Mouse (Mus musculus): ENCODE results near the gene Asic4. TPM values are rescaled to one million over a fixed set of nuclear protein-coding genes. Genes with fewer than 3 reads are reported as not detected.

Asic4 gene
- polyA plus RNA-seq, 1 experiment from 2014 or later = 0.65 TPM

DNA sequence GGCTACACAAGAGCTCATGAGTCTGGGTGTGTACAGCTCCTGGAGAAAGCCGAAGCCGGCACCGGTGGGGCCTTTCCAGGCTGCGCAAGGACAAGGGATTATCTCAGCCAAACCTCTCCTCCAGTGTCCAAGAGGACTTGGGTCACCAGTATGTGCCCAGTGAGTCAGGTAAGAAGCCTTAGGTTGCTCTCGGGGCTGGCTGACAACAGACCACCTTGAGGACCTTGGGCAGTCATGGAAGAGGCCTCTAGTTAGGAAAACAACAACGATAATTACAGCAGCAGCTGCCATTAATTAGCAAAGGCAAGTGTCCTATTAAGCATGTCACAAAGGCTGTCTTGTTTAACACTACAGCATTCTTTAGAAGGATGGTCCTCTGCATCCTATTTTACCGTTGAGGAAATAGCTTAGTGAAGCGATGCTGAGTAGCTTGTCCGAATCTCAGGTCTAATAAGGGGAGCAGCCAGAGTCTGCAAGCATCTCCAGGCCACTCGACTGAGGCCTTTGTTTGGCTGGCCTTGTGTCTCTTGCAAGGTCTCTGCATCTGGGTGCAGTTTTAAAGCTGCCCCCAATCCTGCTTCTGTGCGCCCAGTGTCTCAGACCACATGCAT lies 26.4 kb upstream of the Asic4 start:
- no peak overlapping the region for H3K27ac ChIP-seq
- 55% methylated on average over 11 of the region's 11 CpGs for WGBS
- ATAC-seq (ENCODE audit: low FRiP score, low read depth) = no peak
- no peak overlapping the region for H3K4me3 ChIP-seq
- peaks cover 11% of the 10 kb centered on the region for H3K36me3 ChIP-seq
- no peaks in the 10 kb centered on the region for H3K9me3 ChIP-seq
- H3K9ac ChIP-seq = no peak overlapping the region
- H3K4me1 ChIP-seq = peaks cover 23% of the 10 kb centered on the region
- H3K4me2 ChIP-seq (replicated peaks) = no peak overlapping the region
- H3K27me3 ChIP-seq = peaks cover 62% of the 10 kb centered on the region

DNA sequence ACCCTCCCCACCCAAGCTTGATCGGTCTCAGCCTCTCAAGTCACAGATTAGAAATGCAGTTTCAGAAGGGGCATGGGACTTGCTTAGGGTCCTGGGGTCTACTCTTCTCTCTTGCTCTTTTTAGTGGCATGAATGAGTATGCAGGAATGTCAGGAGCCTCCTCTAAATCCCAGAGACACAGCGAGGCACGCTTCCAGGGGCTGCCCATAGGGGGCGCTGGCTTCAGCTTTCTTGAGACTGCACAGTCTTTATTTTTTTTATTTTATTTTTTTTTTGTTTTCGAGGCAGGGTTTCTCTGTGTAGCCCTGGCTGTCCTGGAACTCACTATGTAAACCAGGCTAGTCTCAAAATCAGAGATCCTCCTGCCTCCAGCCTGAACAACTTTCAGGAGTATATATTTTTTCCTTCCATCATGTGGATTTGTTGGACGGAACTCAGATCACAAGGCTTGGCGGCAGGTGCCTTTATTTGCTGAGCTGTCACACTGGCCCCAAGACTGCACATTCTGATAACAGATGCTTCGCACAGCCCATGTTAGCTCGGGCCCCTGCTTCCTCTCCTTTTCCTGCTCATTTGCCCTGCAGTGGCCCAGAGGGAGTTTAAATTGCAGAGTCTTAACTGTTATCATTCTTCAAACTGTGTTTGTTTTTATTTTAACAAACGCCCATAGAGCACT lies 24.3 kb upstream of the Asic4 start:
- H3K27me3 ChIP-seq = peaks cover 50% of the 10 kb centered on the region
- H3K4me2 ChIP-seq (replicated peaks) = no peak overlapping the region
- no peak for ATAC-seq (ENCODE audit: low FRiP score, low read depth)
- peaks cover 19% of the 10 kb centered on the region for H3K36me3 ChIP-seq
- 38% methylated on average over 10 of the region's 10 CpGs for WGBS
- peaks cover 23% of the 10 kb centered on the region for H3K4me1 ChIP-seq
- no peaks in the 10 kb centered on the region for H3K9me3 ChIP-seq
- H3K4me3 ChIP-seq = no peak overlapping the region
- H3K27ac ChIP-seq = no peak overlapping the region
- no peak overlapping the region for H3K9ac ChIP-seq

DNA sequence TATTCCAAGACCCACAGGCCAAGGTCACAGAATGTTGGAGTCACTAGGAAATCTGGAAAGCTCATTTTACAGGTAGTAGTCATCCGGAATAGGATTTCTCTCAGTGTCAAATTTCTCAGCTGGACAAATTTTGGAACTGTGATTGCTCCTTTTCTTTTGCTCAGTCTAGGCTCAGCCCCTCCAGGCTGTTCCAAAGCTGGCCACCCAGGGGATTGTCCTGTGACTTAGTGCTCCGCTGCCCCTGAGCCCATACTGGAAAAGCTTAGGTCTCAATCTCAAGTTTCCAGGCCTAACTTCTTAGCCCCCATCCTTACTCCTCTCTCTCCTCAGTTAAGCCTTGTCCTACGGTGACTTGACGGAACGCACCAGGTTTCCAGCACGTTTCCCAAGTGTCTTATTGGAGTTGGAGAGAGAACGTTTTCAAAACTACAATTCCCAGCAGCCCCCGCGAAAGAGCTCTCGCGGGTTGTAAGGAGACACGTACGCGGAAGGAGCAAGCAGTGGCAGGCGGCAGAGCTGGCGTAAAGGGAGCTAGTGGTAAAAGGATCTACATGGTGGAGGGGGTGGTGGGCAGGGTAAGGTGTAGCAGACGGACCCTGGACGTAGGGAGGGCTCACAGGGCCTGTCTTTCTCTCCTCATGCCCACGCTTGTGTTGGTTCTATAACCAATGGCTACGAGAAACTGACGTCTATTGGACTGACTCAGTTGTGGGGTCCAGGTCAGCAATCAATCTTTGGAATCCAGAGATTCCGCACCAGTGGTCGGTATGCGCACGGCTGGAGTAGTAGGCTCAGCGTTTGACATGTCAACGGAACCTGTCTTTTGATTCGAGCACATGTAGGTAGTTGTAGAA lies 14.5 kb upstream of the Asic4 start, which contains the start of gene Gmppa:
Gene Gmppa, plus strand, starts transcription at position 456 of the 854 bp plus-strand sequence.
- Histone ChIP-seq H3K27me3 (peaks cover 12% of the 10 kb centered on the region), H3K9ac (peak within 1 kb of the TSS; percentile 73), H3K4me1 (peaks cover 18% of the 10 kb centered on the region), H3K36me3 (peaks cover 12% of the 10 kb centered on the region), H3K9me3 (no peaks in the 10 kb centered on the region), H3K4me3 (peak within 1 kb of the TSS; percentile 56), H3K4me2 (replicated peaks) (peak within 1 kb of the TSS; percentile 64), H3K27ac (peak within 1 kb of the TSS; percentile 63)
- ATAC-seq (ENCODE audit: low FRiP score, low read depth) = peak; percentile 91
- WGBS = 3% methylated on average over 28 of the region's 28 CpGs

DNA sequence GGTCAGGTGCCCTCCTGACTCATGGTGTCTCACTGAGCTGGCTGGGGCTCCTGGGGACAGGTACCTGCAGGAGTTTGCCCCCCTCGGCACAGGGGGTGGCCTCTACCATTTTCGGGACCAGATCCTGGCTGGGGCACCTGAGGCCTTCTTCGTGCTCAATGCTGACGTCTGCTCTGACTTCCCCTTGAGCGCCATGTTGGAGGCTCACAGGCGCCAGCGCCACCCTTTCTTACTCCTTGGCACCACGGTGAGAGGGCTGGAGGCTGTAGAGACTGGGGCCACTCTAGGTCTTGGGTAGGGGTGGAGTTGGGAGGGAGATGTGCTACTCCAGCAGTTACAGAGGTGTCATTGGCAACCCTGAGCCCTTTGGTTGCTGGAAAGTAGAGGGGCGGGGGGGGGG lies 11.5 kb upstream of the Asic4 start:
- Histone ChIP-seq H3K4me1 (peaks cover 21% of the 10 kb centered on the region), H3K9me3 (no peaks in the 10 kb centered on the region), H3K9ac (no peak overlapping the region), H3K4me3 (no peak overlapping the region), H3K36me3 (peaks cover 19% of the 10 kb centered on the region), H3K4me2 (replicated peaks) (no peak overlapping the region), H3K27me3 (peaks cover 9% of the 10 kb centered on the region), H3K27ac (no peak overlapping the region)
- no peak for ATAC-seq (ENCODE audit: low FRiP score, low read depth)
- WGBS = 74% methylated on average over 8 of the region's 9 CpGs

DNA sequence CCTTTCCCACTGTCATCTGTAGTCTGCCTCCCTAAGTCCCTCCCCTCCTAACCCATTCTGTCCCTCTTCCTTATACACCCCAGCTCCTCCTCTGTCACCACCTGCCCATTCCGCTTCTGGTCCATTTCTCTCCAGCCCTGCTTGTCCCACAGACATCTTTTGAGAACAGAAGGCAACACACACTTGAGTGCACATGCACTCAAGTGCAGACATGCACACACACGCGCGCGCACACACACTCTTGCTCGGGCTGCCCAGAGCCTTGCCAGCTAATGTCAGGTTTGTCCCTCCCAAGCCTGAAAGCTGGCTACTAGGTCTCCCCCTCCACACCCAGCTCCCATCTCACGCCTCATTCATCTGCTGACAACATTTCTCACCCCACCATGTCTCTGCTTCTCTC lies 9.6 kb upstream of the Asic4 start:
- peaks cover 27% of the 10 kb centered on the region for H3K27me3 ChIP-seq
- H3K4me1 ChIP-seq = peaks cover 31% of the 10 kb centered on the region
- ATAC-seq (ENCODE audit: low FRiP score, low read depth) = no peak
- H3K9me3 ChIP-seq = no peaks in the 10 kb centered on the region
- no peak overlapping the region for H3K27ac ChIP-seq
- peaks cover 19% of the 10 kb centered on the region for H3K36me3 ChIP-seq
- no peak overlapping the region for H3K4me2 ChIP-seq (replicated peaks)
- 94% methylated on average over 7 of the region's 7 CpGs for WGBS
- H3K9ac ChIP-seq = no peak overlapping the region
- no peak overlapping the region for H3K4me3 ChIP-seq

DNA sequence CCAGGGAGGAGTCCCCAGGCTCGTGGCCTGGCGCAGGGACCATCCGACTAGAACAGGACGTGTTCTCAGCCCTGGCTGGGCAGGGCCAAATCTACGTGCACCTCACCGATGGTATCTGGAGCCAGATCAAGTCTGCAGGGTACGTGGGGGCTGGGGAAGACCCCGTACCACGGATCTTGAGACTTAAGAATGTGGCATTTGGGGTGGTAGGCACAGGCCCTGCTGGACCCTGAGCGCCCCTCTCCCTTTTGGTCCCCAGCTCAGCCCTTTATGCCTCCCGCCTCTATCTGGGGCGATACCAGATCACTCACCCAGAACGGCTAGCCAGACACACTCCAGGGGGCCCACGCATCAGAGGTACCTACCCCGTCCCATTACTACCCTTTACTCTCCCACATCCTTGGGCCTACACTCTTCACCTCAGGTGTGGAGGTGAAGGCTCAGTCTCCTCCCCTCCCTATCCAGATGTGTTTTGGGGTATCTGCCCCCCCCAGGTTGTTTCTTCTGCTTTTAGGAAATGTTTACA lies 8.7 kb upstream of the Asic4 start:
- H3K4me3 ChIP-seq = no peak overlapping the region
- H3K27me3 ChIP-seq = peaks cover 36% of the 10 kb centered on the region
- 88% methylated on average over 15 of the region's 15 CpGs for WGBS
- ATAC-seq (ENCODE audit: low FRiP score, low read depth) = no peak
- no peak overlapping the region for H3K9ac ChIP-seq
- H3K4me1 ChIP-seq = peaks cover 36% of the 10 kb centered on the region
- H3K9me3 ChIP-seq = no peaks in the 10 kb centered on the region
- H3K4me2 ChIP-seq (replicated peaks) = no peak overlapping the region
- no peak overlapping the region for H3K27ac ChIP-seq
- peaks cover 19% of the 10 kb centered on the region for H3K36me3 ChIP-seq

DNA sequence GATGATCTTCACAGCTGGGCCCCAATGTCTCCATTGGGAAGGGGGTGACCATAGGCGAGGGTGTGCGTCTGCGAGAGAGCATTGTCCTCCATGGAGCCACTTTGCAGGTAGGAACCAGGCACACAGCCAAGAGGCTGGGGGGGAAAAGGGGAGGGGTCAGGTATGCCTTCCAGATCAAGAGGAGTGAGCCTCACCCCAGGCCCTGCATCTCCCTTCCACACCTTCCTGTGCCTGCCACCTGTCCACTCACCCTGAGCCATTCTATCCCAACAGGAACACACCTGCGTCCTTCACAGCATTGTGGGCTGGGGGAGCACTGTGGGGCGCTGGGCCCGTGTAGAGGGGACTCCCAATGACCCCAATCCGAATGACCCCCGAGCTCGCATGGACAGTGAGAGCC lies 8.1 kb upstream of the Asic4 start:
- H3K36me3 ChIP-seq = peaks cover 19% of the 10 kb centered on the region
- no peaks in the 10 kb centered on the region for H3K9me3 ChIP-seq
- H3K4me1 ChIP-seq = peaks cover 36% of the 10 kb centered on the region
- H3K27me3 ChIP-seq = peaks cover 42% of the 10 kb centered on the region
- no peak for ATAC-seq (ENCODE audit: low FRiP score, low read depth)
- H3K27ac ChIP-seq = no peak overlapping the region
- H3K4me2 ChIP-seq (replicated peaks) = no peak overlapping the region
- WGBS = 82% methylated on average over 9 of the region's 9 CpGs
- H3K4me3 ChIP-seq = no peak overlapping the region
- H3K9ac ChIP-seq = no peak overlapping the region

DNA sequence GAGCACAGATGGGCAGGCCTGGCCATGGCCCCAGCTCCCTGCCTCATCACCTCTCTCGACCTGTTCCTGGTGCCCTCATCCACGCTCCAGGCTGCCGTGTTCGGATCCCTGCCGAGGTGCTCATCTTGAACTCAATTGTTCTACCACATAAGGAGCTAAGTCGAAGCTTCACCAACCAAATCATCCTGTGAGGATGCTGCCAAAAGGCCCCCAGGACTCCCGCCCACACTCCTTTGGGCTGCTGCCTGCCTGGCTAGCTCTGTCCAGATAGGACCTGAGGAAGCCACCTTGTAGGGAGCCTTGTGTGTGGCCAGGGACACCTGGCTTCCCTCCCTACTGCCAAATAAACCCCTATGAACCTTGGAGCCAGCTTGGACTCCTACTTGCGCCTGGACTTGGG lies 7.4 kb upstream of the Asic4 start:
- no peak overlapping the region for H3K4me2 ChIP-seq (replicated peaks)
- no peak overlapping the region for H3K27ac ChIP-seq
- peaks cover 49% of the 10 kb centered on the region for H3K27me3 ChIP-seq
- H3K36me3 ChIP-seq = peaks cover 19% of the 10 kb centered on the region
- no peak for ATAC-seq (ENCODE audit: low FRiP score, low read depth)
- H3K4me1 ChIP-seq = peaks cover 37% of the 10 kb centered on the region
- no peak overlapping the region for H3K9ac ChIP-seq
- WGBS = 54% methylated on average over 8 of the region's 8 CpGs
- no peaks in the 10 kb centered on the region for H3K9me3 ChIP-seq
- H3K4me3 ChIP-seq = no peak overlapping the region

DNA sequence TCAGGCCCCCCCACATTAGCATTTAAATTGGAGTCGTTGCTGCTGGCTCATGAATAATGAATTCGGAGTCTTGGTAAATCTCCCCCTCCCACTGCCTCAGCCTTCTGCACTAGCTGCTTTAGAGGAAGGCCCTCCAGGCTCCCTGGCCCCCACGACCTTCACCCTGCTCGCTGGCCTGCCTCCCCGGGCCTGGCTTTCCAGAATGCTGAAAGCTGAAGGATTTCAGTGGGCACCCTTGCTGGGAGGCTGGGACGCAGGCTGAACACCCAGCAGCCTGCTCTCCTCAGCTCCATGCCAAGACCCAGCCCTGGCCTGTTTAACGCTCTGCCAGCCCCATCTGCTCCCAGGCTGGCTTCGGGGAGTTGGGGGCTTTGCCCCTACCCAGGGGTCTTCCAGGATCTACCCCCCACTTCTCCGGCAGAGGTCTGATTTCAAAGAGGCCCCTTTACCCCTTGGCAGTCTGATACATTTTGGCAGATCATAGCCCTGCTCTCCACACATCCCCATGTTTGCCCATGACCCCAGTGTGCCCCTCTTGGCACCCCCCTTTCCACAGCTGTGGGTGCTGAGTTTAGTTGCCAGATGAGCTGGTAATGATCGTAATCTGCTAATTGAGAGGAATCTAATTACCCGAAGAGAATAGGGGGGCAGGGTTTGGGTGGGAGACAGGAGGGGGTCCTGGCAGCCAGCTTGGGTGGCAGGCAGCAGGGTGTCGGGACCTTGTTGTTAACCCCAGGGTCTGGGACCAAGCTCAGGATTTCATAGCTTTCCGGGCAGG lies 6.8 kb upstream of the Asic4 start:
- Histone ChIP-seq H3K9me3 (no peaks in the 10 kb centered on the region), H3K4me3 (no peak overlapping the region), H3K9ac (no peak overlapping the region), H3K4me1 (peaks cover 43% of the 10 kb centered on the region), H3K36me3 (peaks cover 19% of the 10 kb centered on the region), H3K27me3 (peaks cover 55% of the 10 kb centered on the region), H3K4me2 (replicated peaks) (no peak overlapping the region), H3K27ac (no peak overlapping the region)
- no peak for ATAC-seq (ENCODE audit: low FRiP score, low read depth)
- 28% methylated on average over 13 of the region's 13 CpGs for WGBS

DNA sequence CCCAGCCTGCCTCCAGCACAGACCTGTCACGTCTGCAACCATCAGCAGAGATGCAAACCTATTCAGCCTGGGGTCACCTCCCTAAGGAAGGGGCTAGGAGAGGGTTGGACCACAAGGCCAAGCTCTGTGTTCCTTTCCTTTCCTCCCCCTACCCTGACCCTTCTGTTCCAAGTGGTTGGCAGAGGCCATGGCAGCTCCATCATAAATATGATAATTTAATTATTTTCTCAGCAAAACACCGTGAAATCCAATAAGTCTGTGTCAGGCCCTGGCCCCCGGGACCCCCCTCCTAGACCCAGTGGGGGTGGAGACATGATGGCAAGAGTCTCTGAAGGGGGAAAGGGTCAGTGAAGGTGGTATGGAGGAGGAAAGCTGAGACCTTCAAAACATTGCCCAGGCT lies 6.0 kb upstream of the Asic4 start:
- Histone ChIP-seq H3K27me3 (peaks cover 63% of the 10 kb centered on the region), H3K4me1 (peaks cover 49% of the 10 kb centered on the region)

DNA sequence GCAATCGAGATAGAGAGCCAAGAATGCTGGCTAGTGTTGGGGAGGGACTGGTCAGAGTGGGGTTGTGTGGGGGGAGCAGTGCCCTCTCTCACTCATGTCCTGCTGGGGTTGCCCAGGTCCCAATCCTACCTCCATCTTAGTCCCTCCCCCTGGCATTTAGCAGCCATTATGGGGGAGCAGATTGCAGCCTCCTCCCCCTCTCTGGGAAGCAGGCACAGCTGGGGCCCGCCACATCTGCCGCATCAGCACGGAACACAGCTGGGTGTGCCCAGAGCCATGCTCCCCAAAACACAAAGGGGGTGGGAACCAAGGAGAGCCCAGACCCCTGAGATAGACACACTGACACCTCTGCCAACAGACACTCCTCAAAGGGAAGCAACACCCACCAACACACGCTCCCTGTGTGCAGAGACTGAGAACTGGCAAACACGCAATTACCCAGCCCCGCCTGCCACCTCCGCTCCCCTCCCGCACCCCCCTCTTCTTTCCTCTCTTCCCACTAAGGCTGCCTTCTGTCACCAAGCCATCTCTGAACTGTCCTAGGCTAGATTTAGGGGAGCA lies 5.0 kb upstream of the Asic4 start:
- peaks cover 73% of the 10 kb centered on the region for H3K27me3 ChIP-seq
- H3K4me1 ChIP-seq = peaks cover 59% of the 10 kb centered on the region

More for the DNA sequence above, 6.0 kb upstream of the Asic4 start:
- H3K9ac ChIP-seq = no peak overlapping the region
- no peak overlapping the region for H3K4me2 ChIP-seq (replicated peaks)
- no peak for ATAC-seq (ENCODE audit: low FRiP score, low read depth)
- no peaks in the 10 kb centered on the region for H3K9me3 ChIP-seq
- H3K27ac ChIP-seq = no peak overlapping the region
- peaks cover 19% of the 10 kb centered on the region for H3K36me3 ChIP-seq
- no peak overlapping the region for H3K4me3 ChIP-seq
- WGBS = 42% methylated on average over 3 of the region's 3 CpGs

More for the DNA sequence above, 5.0 kb upstream of the Asic4 start:
- Histone ChIP-seq H3K27ac (no peak overlapping the region), H3K4me2 (replicated peaks) (peak overlapping the region; percentile 51; the same call in 1 of the 2 replicates), H3K4me3 (no peak overlapping the region), H3K9me3 (no peaks in the 10 kb centered on the region), H3K36me3 (peaks cover 19% of the 10 kb centered on the region), H3K9ac (no peak overlapping the region)
- no peak for ATAC-seq (ENCODE audit: low FRiP score, low read depth)
- WGBS = 6% methylated on average over 9 of the region's 9 CpGs
